Comparison of ENCODE assay signal across 11 mouse cellular contexts in the genomic region with DNA sequence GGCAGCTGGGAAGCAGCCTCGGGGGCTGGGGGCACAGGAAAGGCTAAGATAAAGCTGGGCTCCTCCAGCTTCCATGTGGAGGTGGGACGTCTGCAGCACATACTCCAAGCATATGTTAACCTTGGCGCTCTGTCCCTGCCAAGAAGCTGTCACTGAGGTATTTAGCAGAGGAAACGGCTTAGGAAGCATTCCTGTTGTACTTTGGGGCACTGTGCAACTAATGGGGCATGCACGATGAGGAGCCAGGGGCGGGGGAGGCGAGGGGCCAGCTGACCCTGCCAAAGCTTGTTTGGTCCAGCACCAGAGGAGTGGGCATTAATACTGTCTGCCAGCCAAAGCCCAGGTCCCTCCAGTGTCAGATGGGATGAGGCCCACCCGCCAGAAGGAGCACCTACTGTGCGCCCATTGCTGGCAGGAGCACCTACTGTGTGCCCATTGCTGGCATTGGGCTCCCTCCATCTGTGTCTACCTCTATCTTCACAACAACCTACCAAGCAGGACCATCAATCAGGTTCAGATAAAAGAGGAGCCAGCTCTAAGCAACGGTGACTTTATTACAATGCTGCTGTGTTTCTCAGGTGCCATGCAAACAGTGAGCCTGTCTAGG.
DNase-seq lines count a peak whose midpoint lies in the region; ATAC-seq and TF ChIP-seq lines count a peak whose summit lies in the region.
"Had no signal": no experiment of that assay in that cellular context is flagged by ENCODE, and none has a peak within 500 bp of the region (broad histone marks: within the 10 kb centered on the region; RNA-seq: fewer than 3 reads in every experiment).

No protein-coding gene starts in this region.

- no peaks in the 10 kb centered on the region for H3K36me3 ChIP-seq in lung, embryonic 14.5 days (ENCODE audit: insufficient read depth)
- H3K36me3 ChIP-seq in forebrain, embryonic 15.5 days = no peaks in the 10 kb centered on the region
- H3K36me3 ChIP-seq in limb, embryonic 15.5 days = no peaks in the 10 kb centered on the region

- intact Hi-C loops in heart, postnatal 25 days (cut with DNase I) = no loop called here

- DNase-seq in heart, adult 11 months = peak; percentile 89
- no peak for DNase-seq in heart, postnatal 25 days (ENCODE audit: low spot score)
- peak; percentile 32 for DNase-seq in lung, embryonic 14.5 days
- no peak for DNase-seq in lung, adult 18-20 months
- DNase-seq in layer of hippocampus, adult 11-12 months (ENCODE audit: low spot score) = no peak
- no peak for DNase-seq in T-cell, adult 2 months (ENCODE audit: low spot score)
- DNase-seq: liver; thymus, postnatal 4 days had no signal

- H3K9ac ChIP-seq in lung, embryonic 14.5 days = no peak overlapping the region
- H3K9ac ChIP-seq in forebrain, embryonic 15.5 days (replicated peaks) = no peak overlapping the region
- no peak overlapping the region for H3K9ac ChIP-seq in limb, embryonic 15.5 days

- 53% methylated on average over 10 of the region's 10 CpGs for WGBS in lung, embryonic 14.5 days
- WGBS in forebrain, embryonic 15.5 days = 50% methylated on average over 10 of the region's 10 CpGs
- 56% methylated on average over 10 of the region's 10 CpGs for WGBS in limb, embryonic 15.5 days

- peak; percentile 44; the same call in 1 of the 2 replicates for ATAC-seq in lung, embryonic 14.5 days (ENCODE audit: insufficient read depth)
- peak; percentile 61 for ATAC-seq in forebrain, embryonic 15.5 days (replicated peaks)
- 0 out of 2 replicates have a peak, but pooled peaks have one; percentile 38 for ATAC-seq in limb, embryonic 15.5 days (ENCODE audit: insufficient number of reproducible peaks, low FRiP score, low TSS enrichment, low read depth)

- no peak overlapping the region for H3K4me2 ChIP-seq in lung, embryonic 14.5 days
- H3K4me2 ChIP-seq in forebrain, embryonic 15.5 days (replicated peaks) = no peak overlapping the region
- H3K4me2 ChIP-seq in limb, embryonic 15.5 days = no peak overlapping the region

- H3K9me3 ChIP-seq in lung, embryonic 14.5 days (ENCODE audit: low read depth, low read length) = no peaks in the 10 kb centered on the region
- H3K9me3 ChIP-seq in forebrain, embryonic 15.5 days = no peaks in the 10 kb centered on the region
- no peaks in the 10 kb centered on the region for H3K9me3 ChIP-seq in limb, embryonic 15.5 days

- no peaks in the 10 kb centered on the region for H3K4me1 ChIP-seq in lung, embryonic 14.5 days (ENCODE audit: insufficient read depth)
- H3K4me1 ChIP-seq in forebrain, embryonic 15.5 days = peaks cover 26% of the 10 kb centered on the region
- peaks cover 12% of the 10 kb centered on the region for H3K4me1 ChIP-seq in limb, embryonic 15.5 days

- no peak for TF ChIP-seq CTCF in lung, embryonic 14.5 days (IDR thresholded peaks at IDR 0.05; ENCODE audit: low read depth)

- no peak overlapping the region for H3K4me3 ChIP-seq in lung, embryonic 14.5 days (ENCODE audit: low read depth, low read length)
- H3K4me3 ChIP-seq in forebrain, embryonic 15.5 days = no peak overlapping the region
- H3K4me3 ChIP-seq in limb, embryonic 15.5 days = no peak overlapping the region

- no peaks in the 10 kb centered on the region for H3K27me3 ChIP-seq in lung, embryonic 14.5 days (ENCODE audit: insufficient read depth, low read length)
- H3K27me3 ChIP-seq in forebrain, embryonic 15.5 days = no peaks in the 10 kb centered on the region
- H3K27me3 ChIP-seq in limb, embryonic 15.5 days = no peaks in the 10 kb centered on the region

- no peak overlapping the region for H3K27ac ChIP-seq in lung, embryonic 14.5 days (ENCODE audit: low read depth)
- 0 out of 2 replicates have a peak overlapping the region, but pooled peaks have one; percentile 11 for H3K27ac ChIP-seq in forebrain, embryonic 15.5 days (replicated peaks)
- no peak overlapping the region for H3K27ac ChIP-seq in limb, embryonic 15.5 days
- H3K27ac ChIP-seq: macrophage had no signal

Comparison
In these comparisons a context has a peak if more than half of its experiments do, and no peak if none do; other contexts are left out.
1. DNase-seq: peak in heart, adult 11 months (single experiment) and lung, embryonic 14.5 days (single experiment); none in heart, postnatal 25 days (single experiment), lung, adult 18-20 months (0 of 2), layer of hippocampus, adult 11-12 months (single experiment) and T-cell, adult 2 months (single experiment).
2. Peak in every context shown above with its lines, with median percentiles within 50 percentile points of each other: ATAC-seq.